In genomic region chr8:57651357-57651688, GRCm38 (mm10) we compare ENCODE assay signal across 8 mouse cellular contexts. TPM values are rescaled to one million over a fixed set of nuclear protein-coding genes. Genes with fewer than 3 reads are reported as not detected.
DNase-seq lines count a peak whose midpoint lies in the region; ATAC-seq and TF ChIP-seq lines count a peak whose summit lies in the region.

No protein-coding gene starts in this region.

- no peaks in the 10 kb centered on the region for H3K36me3 ChIP-seq in lung, embryonic 14.5 days (ENCODE audit: insufficient read depth)
- no peaks in the 10 kb centered on the region for H3K36me3 ChIP-seq in embryonic facial prominence, embryonic 14.5 days (ENCODE audit: control insufficient read depth, insufficient read depth, low read length)
- H3K36me3 ChIP-seq in intestine, embryonic 15.5 days = no peaks in the 10 kb centered on the region
- no peaks in the 10 kb centered on the region for H3K36me3 ChIP-seq in neural tube, embryonic 13.5 days

- peak overlapping the region; percentile 96 for H3K27ac ChIP-seq in lung, embryonic 14.5 days (ENCODE audit: low read depth)
- peak overlapping the region; percentile 96 for H3K27ac ChIP-seq in embryonic facial prominence, embryonic 14.5 days (replicated peaks; ENCODE audit: low read depth, low read length)
- H3K27ac ChIP-seq in intestine, embryonic 15.5 days = peak overlapping the region; percentile 99
- peak overlapping the region; percentile 92 for H3K27ac ChIP-seq in neural tube, embryonic 13.5 days (replicated peaks)

- no peaks in the 10 kb centered on the region for H3K27me3 ChIP-seq in lung, embryonic 14.5 days (ENCODE audit: insufficient read depth, low read length)
- no peaks in the 10 kb centered on the region for H3K27me3 ChIP-seq in embryonic facial prominence, embryonic 14.5 days (replicated peaks; ENCODE audit: control insufficient read depth, insufficient read depth, low read length)
- no peaks in the 10 kb centered on the region for H3K27me3 ChIP-seq in intestine, embryonic 15.5 days (replicated peaks)
- H3K27me3 ChIP-seq in neural tube, embryonic 13.5 days = no peaks in the 10 kb centered on the region

- no peak for ATAC-seq in lung, embryonic 14.5 days (ENCODE audit: insufficient read depth)
- ATAC-seq in embryonic facial prominence, embryonic 14.5 days (ENCODE audit: low read depth) = no peak
- no peak for ATAC-seq in intestine, embryonic 15.5 days
- ATAC-seq in neural tube, embryonic 13.5 days (ENCODE audit: low read depth) = no peak

- H3K4me2 ChIP-seq in lung, embryonic 14.5 days = peak overlapping the region; percentile 71
- H3K4me2 ChIP-seq in embryonic facial prominence, embryonic 14.5 days (ENCODE audit: low read depth, low read length) = peak overlapping the region; percentile 74
- peak overlapping the region; percentile 78 for H3K4me2 ChIP-seq in intestine, embryonic 15.5 days (replicated peaks)
- peak overlapping the region; percentile 96 for H3K4me2 ChIP-seq in neural tube, embryonic 13.5 days

- H3K9ac ChIP-seq in lung, embryonic 14.5 days = peak overlapping the region; percentile 91
- peak overlapping the region; percentile 97 for H3K9ac ChIP-seq in embryonic facial prominence, embryonic 14.5 days (ENCODE audit: low read depth, low read length)
- H3K9ac ChIP-seq in intestine, embryonic 15.5 days = peak overlapping the region; percentile 99
- H3K9ac ChIP-seq in neural tube, embryonic 13.5 days = peak overlapping the region; percentile 94

- DNase-seq in lung, embryonic 14.5 days = no peak
- no peak for DNase-seq in lung, postnatal 14 days
- peak; percentile 41 for DNase-seq in embryonic facial prominence, embryonic 14.5 days (ENCODE audit: low spot score)
- DNase-seq in gastrocnemius, postnatal 25 days = no peak
- DNase-seq in right cerebral cortex, adult 2 months (ENCODE audit: low spot score in 2 of 2) = no peak
- no peak for DNase-seq in gastrocnemius, postnatal 4 days (ENCODE audit: low spot score in 2 of 2)

- H3K4me3 ChIP-seq in lung, embryonic 14.5 days (ENCODE audit: low read depth, low read length) = peak overlapping the region; percentile 85
- H3K4me3 ChIP-seq in embryonic facial prominence, embryonic 14.5 days (ENCODE audit: low read depth, low read length) = peak overlapping the region; percentile 70
- peak overlapping the region; percentile 94 for H3K4me3 ChIP-seq in intestine, embryonic 15.5 days (replicated peaks)
- peak overlapping the region; percentile 88 for H3K4me3 ChIP-seq in neural tube, embryonic 13.5 days

- H3K4me1 ChIP-seq in lung, embryonic 14.5 days (ENCODE audit: insufficient read depth) = 0 out of 2 replicates have a peak, but pooled peaks cover 3% of the 10 kb centered on the region
- peaks cover 20% of the 10 kb centered on the region for H3K4me1 ChIP-seq in embryonic facial prominence, embryonic 14.5 days (ENCODE audit: control insufficient read depth, insufficient read depth, low read length)
- peaks cover 11% of the 10 kb centered on the region for H3K4me1 ChIP-seq in intestine, embryonic 15.5 days (replicated peaks)
- H3K4me1 ChIP-seq in neural tube, embryonic 13.5 days (replicated peaks) = peaks cover 21% of the 10 kb centered on the region

- H3K9me3 ChIP-seq in lung, embryonic 14.5 days (ENCODE audit: low read depth, low read length) = no peaks in the 10 kb centered on the region
- no peaks in the 10 kb centered on the region for H3K9me3 ChIP-seq in embryonic facial prominence, embryonic 14.5 days (ENCODE audit: control insufficient read depth, low read length)
- no peaks in the 10 kb centered on the region for H3K9me3 ChIP-seq in intestine, embryonic 15.5 days
- H3K9me3 ChIP-seq in neural tube, embryonic 13.5 days = no peaks in the 10 kb centered on the region

- no peak for TF ChIP-seq CTCF in lung, embryonic 14.5 days (IDR thresholded peaks at IDR 0.05; ENCODE audit: low read depth)

- WGBS in lung, embryonic 14.5 days = under 1% methylated on average over 8 of the region's 8 CpGs
- 0% methylated on average over 8 of the region's 8 CpGs for WGBS in embryonic facial prominence, embryonic 14.5 days
- WGBS in intestine, embryonic 15.5 days = 0% methylated on average over 8 of the region's 8 CpGs
- WGBS in neural tube, embryonic 13.5 days = under 1% methylated on average over 8 of the region's 8 CpGs

RNA-seq across cellular contexts. Expression of gene Galnt7, which starts 1.5 kb away (rescaled TPM):
- 14.4 and 15.1 TPM in 2 replicates for polyA plus RNA-seq in lung, embryonic 14.5 days (2014; fragmentation: Nextera tagmentation; extraction: Ambion mirVana)
- 13.0 and 14.1 TPM in 2 replicates for polyA plus RNA-seq in embryonic facial prominence, embryonic 14.5 days (2014; fragmentation: Nextera tagmentation; extraction: Ambion mirVana)
- polyA plus RNA-seq in intestine, embryonic 15.5 days (2015; fragmentation: Nextera tagmentation; extraction: Ambion mirVana) = 29.8 and 30.5 TPM in 2 replicates
- polyA plus RNA-seq in neural tube, embryonic 13.5 days (2015; fragmentation: Nextera tagmentation; extraction: Ambion mirVana) = 11.7 and 14.7 TPM in 2 replicates
- 1 to 10 TPM; 2.9 to 3.6 TPM for total RNA-seq in gastrocnemius, postnatal 25 days (2021)
- 1 to 10 TPM; 8.7 to 8.9 TPM for total RNA-seq in gastrocnemius, postnatal 4 days (2021)
